Mouse (Mus musculus): ENCODE measurements at regions not wholly inside any gene's neighbourhood (a gene's known extent, or its start where the extent isn't known, plus 50 kb on each side); places are given as distances from the start of the nearest gene placed in this dataset.
A peak's percentile ranks its signal among the peaks of the same experiment; 100 is the strongest.

DNA sequence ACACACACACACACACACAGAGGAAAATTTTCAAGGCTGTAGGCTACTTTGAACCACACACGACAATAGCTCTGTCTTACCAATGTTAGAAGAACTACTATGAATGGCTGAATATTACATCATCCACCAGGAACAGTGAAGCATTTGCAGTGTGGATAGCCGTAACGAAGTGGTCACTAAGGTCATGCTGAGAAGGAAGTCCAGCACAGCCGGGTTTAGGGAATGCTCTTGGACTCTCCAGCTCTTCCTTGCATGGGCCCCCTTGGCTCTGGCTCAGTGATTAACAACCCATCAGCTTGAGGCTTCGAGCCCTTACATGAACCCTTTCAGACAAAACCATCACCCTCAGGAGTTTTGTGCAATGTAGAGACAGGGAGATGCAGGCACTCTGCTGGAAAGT, 245.3 kb downstream of the Adamts20 start:
- H3K27me3 ChIP-seq (ENCODE audit: control insufficient read depth, insufficient read depth, low read length), result no peaks in the 10 kb centered on the region
- intact Hi-C loops (cut with DNase I), result loop anchor here (5.0 to 10.0 kb wide), 2 partner anchors 32 to 775 kb away; no protein-coding TSS in a partner anchor
- TF ChIP-seq CTCF (IDR thresholded peaks at IDR 0.05), result no peak
- no peak for TF ChIP-seq EP300 (IDR thresholded peaks at IDR 0.05; ENCODE audit: insufficient read depth, low read depth, low read length)
- no peak for TF ChIP-seq POLR2A (IDR thresholded peaks at IDR 0.05; ENCODE audit: insufficient read depth, low read depth, low read length)
- WGBS, result 32% methylated on average over 5 of the region's 5 CpGs
- H3K9ac ChIP-seq (ENCODE audit: low read depth, low read length), result no peak overlapping the region
- peaks cover 7% of the 10 kb centered on the region for H3K4me1 ChIP-seq (ENCODE audit: control insufficient read depth, insufficient read depth, low read length)
- H3K36me3 ChIP-seq (ENCODE audit: control insufficient read depth, insufficient read depth, low read length), result no peaks in the 10 kb centered on the region
- H3K27ac ChIP-seq, result no peak overlapping the region
- H3K4me3 ChIP-seq, result no peak overlapping the region
- no peaks in the 10 kb centered on the region for H3K79me2 ChIP-seq (replicated peaks; ENCODE audit: control insufficient read depth, insufficient read depth, low read length)
- DNase-seq, result no peak

GRCm38 (mm10) chr15:94216703-94217102, 248.5 kb downstream of the Adamts20 start:
- 90% methylated on average over 2 of the region's 2 CpGs for WGBS
- Histone ChIP-seq H3K4me1 (ENCODE audit: control insufficient read depth, insufficient read depth, low read length) (peaks cover 7% of the 10 kb centered on the region), H3K36me3 (ENCODE audit: control insufficient read depth, insufficient read depth, low read length) (no peaks in the 10 kb centered on the region; the same call in 1 of the 2 replicates), H3K27me3 (ENCODE audit: control insufficient read depth, insufficient read depth, low read length) (no peaks in the 10 kb centered on the region), H3K9ac (ENCODE audit: low read depth, low read length) (no peak overlapping the region), H3K4me3 (no peak overlapping the region), H3K27ac (no peak overlapping the region), H3K79me2 (replicated peaks; ENCODE audit: control insufficient read depth, insufficient read depth, low read length) (no peaks in the 10 kb centered on the region)
- TF ChIP-seq POLR2A (IDR thresholded peaks at IDR 0.05; ENCODE audit: insufficient read depth, low read depth, low read length) (no peak), CTCF (IDR thresholded peaks at IDR 0.05) (no peak)
- intact Hi-C loops (cut with DNase I), result loop anchor here (5.0 to 10.0 kb wide), 2 partner anchors 36 to 772 kb away; no protein-coding TSS in a partner anchor
- no peak for DNase-seq

- no peak overlapping the region for H3K27ac ChIP-seq
These were observed 250.8 kb downstream of the Adamts20 start for GRCm38 (mm10) chr15:94214440-94214839.

DNA sequence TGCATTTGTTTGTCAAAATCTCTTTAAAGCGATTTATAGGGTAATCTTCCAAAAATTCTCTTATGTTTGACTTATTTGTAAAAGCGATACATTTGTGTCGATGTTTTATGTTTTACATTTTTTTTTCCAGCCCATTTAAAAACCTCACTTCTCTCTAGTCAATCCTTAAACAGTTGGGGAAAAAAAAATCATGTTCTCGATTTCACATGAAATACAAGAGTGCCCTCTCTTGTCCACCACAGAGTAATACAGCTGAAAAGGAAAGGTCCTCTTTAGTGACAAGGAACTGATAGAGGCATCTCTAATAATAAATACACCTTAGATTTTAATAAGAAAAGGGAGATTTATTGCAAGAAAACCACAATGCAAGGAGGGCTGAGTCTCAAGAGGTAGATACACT, 251.8 kb downstream of the Adamts20 start:
- WGBS, result 28% methylated on average over 4 of the region's 4 CpGs
- H3K4me1 ChIP-seq (ENCODE audit: control insufficient read depth, insufficient read depth, low read length), result peaks cover 4% of the 10 kb centered on the region
- no peak overlapping the region for H3K9ac ChIP-seq (ENCODE audit: low read depth, low read length)
- intact Hi-C loops (cut with DNase I), result loop anchor here (5.0 to 10.0 kb wide), 5 partner anchors 616 to 946 kb away; partner anchors contain the start of gene Prickle1
- no peak overlapping the region for H3K4me3 ChIP-seq
- no peaks in the 10 kb centered on the region for H3K79me2 ChIP-seq (replicated peaks; ENCODE audit: control insufficient read depth, insufficient read depth, low read length)
- no peak overlapping the region for H3K27ac ChIP-seq
- H3K27me3 ChIP-seq (ENCODE audit: control insufficient read depth, insufficient read depth, low read length), result no peaks in the 10 kb centered on the region
- no peaks in the 10 kb centered on the region; the same call in 1 of the 2 replicates for H3K36me3 ChIP-seq (ENCODE audit: control insufficient read depth, insufficient read depth, low read length)
- no peak for TF ChIP-seq EP300 (IDR thresholded peaks at IDR 0.05; ENCODE audit: insufficient read depth, low read depth, low read length)
- peak; percentile 91 for TF ChIP-seq CTCF (IDR thresholded peaks at IDR 0.05)
- DNase-seq, result no peak

More at GRCm38 (mm10) chr15:94214440-94214839, 250.8 kb downstream of the Adamts20 start:
- Histone ChIP-seq H3K79me2 (replicated peaks; ENCODE audit: control insufficient read depth, insufficient read depth, low read length) (no peaks in the 10 kb centered on the region), H3K4me3 (no peak overlapping the region), H3K4me1 (ENCODE audit: control insufficient read depth, insufficient read depth, low read length) (peaks cover 4% of the 10 kb centered on the region), H3K27me3 (ENCODE audit: control insufficient read depth, insufficient read depth, low read length) (no peaks in the 10 kb centered on the region), H3K9ac (ENCODE audit: low read depth, low read length) (no peak overlapping the region; the same call in 1 of the 2 replicates), H3K36me3 (ENCODE audit: control insufficient read depth, insufficient read depth, low read length) (no peaks in the 10 kb centered on the region; the same call in 1 of the 2 replicates)
- 22% methylated on average over 9 of the region's 9 CpGs for WGBS
- DNase-seq, result peak in 1 of 2 experiments; percentile 23
- intact Hi-C loops (cut with DNase I), result loop anchor here (5.0 to 10.0 kb wide), 5 partner anchors 617 to 947 kb away; partner anchors contain the start of gene Prickle1
- TF ChIP-seq CTCF (IDR thresholded peaks at IDR 0.05), result no peak
- no peak for TF ChIP-seq EP300 (IDR thresholded peaks at IDR 0.05; ENCODE audit: insufficient read depth, low read depth, low read length)

DNA sequence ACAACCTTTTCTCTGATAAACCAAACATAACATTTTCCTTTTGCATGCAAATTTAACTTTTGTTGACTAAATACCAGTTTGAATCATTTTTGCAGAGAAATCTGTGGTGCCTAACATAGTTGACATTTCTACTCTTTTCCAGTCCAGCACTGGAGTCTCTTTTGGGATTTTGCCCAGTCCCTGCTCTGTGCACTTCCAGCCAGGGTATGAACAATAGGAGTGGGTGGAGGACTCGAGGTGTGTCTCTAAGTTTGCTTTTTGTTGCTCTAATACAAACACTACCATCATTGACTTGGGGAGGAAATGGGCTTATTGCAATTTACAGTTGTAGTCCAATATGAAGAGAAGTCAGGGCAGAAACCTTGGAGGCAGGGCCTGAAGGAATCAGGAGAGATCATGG, 256.7 kb downstream of the Adamts20 start:
- intact Hi-C loops (cut with DNase I), result no loop called here
- H3K79me2 ChIP-seq (replicated peaks; ENCODE audit: control insufficient read depth, insufficient read depth, low read length), result no peaks in the 10 kb centered on the region
- no peak for TF ChIP-seq POLR2A (IDR thresholded peaks at IDR 0.05; ENCODE audit: insufficient read depth, low read depth, low read length)
- TF ChIP-seq CTCF (IDR thresholded peaks at IDR 0.05), result no peak
- TF ChIP-seq EP300 (IDR thresholded peaks at IDR 0.05; ENCODE audit: insufficient read depth, low read depth, low read length), result no peak
- no peak for DNase-seq
- H3K27ac ChIP-seq, result no peak overlapping the region
- 6% methylated on average over 1 of the region's 1 CpGs for WGBS
- no peak overlapping the region for H3K4me3 ChIP-seq
- H3K9ac ChIP-seq (ENCODE audit: low read depth, low read length), result no peak overlapping the region
- H3K4me1 ChIP-seq (ENCODE audit: control insufficient read depth, insufficient read depth, low read length), result peaks cover 2% of the 10 kb centered on the region
- H3K36me3 ChIP-seq (ENCODE audit: control insufficient read depth, insufficient read depth, low read length), result no peaks in the 10 kb centered on the region; the same call in 1 of the 2 replicates
- H3K27me3 ChIP-seq (ENCODE audit: control insufficient read depth, insufficient read depth, low read length), result no peaks in the 10 kb centered on the region

DNA sequence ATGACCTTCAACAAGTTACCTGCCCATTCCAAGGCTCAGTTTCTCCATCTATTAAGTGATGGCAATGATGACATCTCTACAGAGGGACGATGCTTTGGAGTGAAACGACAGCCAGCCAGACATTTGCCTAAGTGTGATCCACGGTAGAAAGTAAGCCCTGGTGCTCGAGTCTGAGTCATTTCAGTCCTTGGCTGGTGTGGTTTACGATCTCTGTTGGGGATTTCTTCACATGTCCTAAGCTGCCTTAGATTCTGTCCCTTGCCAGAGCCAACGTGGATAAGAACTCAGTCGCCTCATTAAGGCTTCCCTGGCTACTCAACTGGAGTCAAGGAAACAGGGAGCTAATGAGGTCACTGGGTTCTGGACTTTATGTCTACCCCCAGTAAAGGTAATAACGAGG, 258.8 kb downstream of the Adamts20 start:
- Histone ChIP-seq H3K9ac (ENCODE audit: low read depth, low read length) (no peak overlapping the region), H3K4me1 (ENCODE audit: control insufficient read depth, insufficient read depth, low read length) (peaks cover 2% of the 10 kb centered on the region), H3K27ac (no peak overlapping the region), H3K4me3 (no peak overlapping the region), H3K79me2 (replicated peaks; ENCODE audit: control insufficient read depth, insufficient read depth, low read length) (no peaks in the 10 kb centered on the region), H3K36me3 (ENCODE audit: control insufficient read depth, insufficient read depth, low read length) (no peaks in the 10 kb centered on the region), H3K27me3 (ENCODE audit: control insufficient read depth, insufficient read depth, low read length) (no peaks in the 10 kb centered on the region)
- 82% methylated on average over 8 of the region's 8 CpGs for WGBS
- no peak for DNase-seq
- TF ChIP-seq EP300 (IDR thresholded peaks at IDR 0.05; ENCODE audit: insufficient read depth, low read depth, low read length) (no peak), CTCF (IDR thresholded peaks at IDR 0.05) (no peak), POLR2A (IDR thresholded peaks at IDR 0.05; ENCODE audit: insufficient read depth, low read depth, low read length) (no peak)
- intact Hi-C loops (cut with DNase I), result no loop called here
